Mouse (Mus musculus) liver, embryonic 14.5 days (tissue): Measurements from ENCODE around the gene Acad8.

ENCODE experiments used
- CTCF ChIP-seq: IDR thresholded peaks from 2 replicates; pipeline ENCODE4 v1.5.1; 2016; ENCODE audit warnings: antibody characterized with exemption, low read depth, control low read depth
- EP300 ChIP-seq: IDR thresholded peaks from 2 replicates; pipeline ENCODE4 v1.6.1; 2016; ENCODE audit warnings: antibody characterized with exemption, low read depth

GRCm38 (mm10) chr9:27026708-27027107 is 27.3 kb upstream of the Acad8 start:
- TF ChIP-seq CTCF (no peak), EP300 (no peak)
